Mouse (Mus musculus) embryonic facial prominence, embryonic 11.5 days (tissue): ENCODE measurements around the gene Plekha3. TPM values are rescaled to one million over a fixed set of nuclear protein-coding genes. Genes with fewer than 3 reads are reported as not detected.
A peak's percentile ranks its signal among the peaks of the same experiment; 100 is the strongest.

Source experiments
- ATAC-seq: fragments of 200-750 bp; cut with Nextera tagmentation; replicated peaks from 2 replicates; pipeline ENCODE4 v1.8.0; 2017; ENCODE audit warnings: low read depth; ENCODE audit not compliant: insufficient number of reproducible peaks, low FRiP score, low TSS enrichment
- DNase-seq: peaks from one replicate; pipeline ENCODE4 v3.0.0-alpha.2; 2015; ENCODE audit warnings: low spot score
- H3K27ac ChIP-seq: fragments of 300-500 bp; sonication (generic); replicated peaks from 2 replicates; pipeline ENCODE4 v1.5.1; 2014; ENCODE audit warnings: mild to moderate bottlenecking, low read depth, low read length, control low read depth
- H3K27me3 ChIP-seq: fragments of 300-500 bp; sonication (generic); 2 replicates; pipeline ENCODE4 v1.6.1; 2014; ENCODE audit warnings: mild to moderate bottlenecking, low read length, moderate library complexity, mixed read lengths; ENCODE audit not compliant: control insufficient read depth, insufficient read depth
- H3K36me3 ChIP-seq: fragments of 300-500 bp; sonication (generic); replicated peaks from 2 replicates; pipeline ENCODE4 v1.6.1; 2014; ENCODE audit warnings: low read depth, mild to moderate bottlenecking, low read length, moderate library complexity, mixed read lengths; ENCODE audit not compliant: control insufficient read depth, insufficient read depth
- H3K4me1 ChIP-seq: fragments of 300-500 bp; sonication (generic); 2 replicates; pipeline ENCODE4 v1.6.1; 2014; ENCODE audit warnings: low read length, mixed read lengths; ENCODE audit not compliant: control insufficient read depth, insufficient read depth
- H3K4me2 ChIP-seq: fragments of 300-500 bp; sonication (generic); 2 replicates; pipeline ENCODE4 v1.6.1; 2014; ENCODE audit warnings: low read depth, mild to moderate bottlenecking, control low read depth, low read length, moderate library complexity
- H3K4me3 ChIP-seq: fragments of 300-500 bp; sonication (generic); 2 replicates; pipeline ENCODE4 v1.5.1; 2014; ENCODE audit warnings: low read depth, low read length, control low read depth
- H3K9ac ChIP-seq: fragments of 300-500 bp; sonication (generic); replicated peaks from 2 replicates; pipeline ENCODE4 v1.6.1; 2014; ENCODE audit warnings: mild to moderate bottlenecking, control low read depth, low read length
- H3K9me3 ChIP-seq: fragments of 300-500 bp; sonication (generic); replicated peaks from 2 replicates; pipeline ENCODE4 v1.6.1; 2016; ENCODE audit warnings: mild to moderate bottlenecking, low read length, inconsistent platforms, mixed read lengths; ENCODE audit not compliant: control insufficient read depth
- whole genome bisulfite sequencing: fragments of 180-500 bp; shearing (Covaris S2); extraction: QIAGEN DNeasy Blood & Tissue Kit; methylation state at CpG from one replicate; pipeline ENCODE4 v1.1.7; 2014; 5-methylcytosine and 5-hydroxymethylcytosine counted together
- polyA plus RNA-seq: library from polyadenylated mRNA; unstranded; fragments of >200 nt; fragmentation: Nextera tagmentation; extraction: Ambion mirVana; gene quantifications from 2 replicates; pipeline ENCODE4 v1.2.1, GENCODE M21; 2014

Plekha3 gene
- polyA plus RNA-seq, 1 experiment from 2014 or later = 15.6 TPM

DNA sequence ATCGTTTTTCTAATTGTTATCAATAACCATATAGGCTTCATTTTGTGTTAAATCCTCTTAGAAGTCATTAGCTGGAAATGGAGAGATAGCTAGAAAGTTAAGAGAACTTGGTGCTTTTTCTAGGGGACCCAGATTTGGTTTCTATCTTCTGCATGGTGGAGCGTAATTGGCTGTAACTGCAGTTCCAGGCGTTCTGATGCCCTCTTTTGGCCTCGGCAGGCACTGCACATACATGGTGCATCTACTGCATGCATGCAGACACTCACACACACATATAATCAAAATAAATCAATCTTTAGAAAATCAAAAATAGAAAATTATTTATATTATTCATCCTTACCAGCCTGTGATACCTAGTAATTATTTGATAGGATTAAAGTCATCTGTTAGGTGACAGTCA, 22.0 kb upstream of the Plekha3 start:
- 93% methylated on average over 4 of the region's 4 CpGs for WGBS
- no peak for DNase-seq
- H3K4me2 ChIP-seq = no peak overlapping the region

DNA sequence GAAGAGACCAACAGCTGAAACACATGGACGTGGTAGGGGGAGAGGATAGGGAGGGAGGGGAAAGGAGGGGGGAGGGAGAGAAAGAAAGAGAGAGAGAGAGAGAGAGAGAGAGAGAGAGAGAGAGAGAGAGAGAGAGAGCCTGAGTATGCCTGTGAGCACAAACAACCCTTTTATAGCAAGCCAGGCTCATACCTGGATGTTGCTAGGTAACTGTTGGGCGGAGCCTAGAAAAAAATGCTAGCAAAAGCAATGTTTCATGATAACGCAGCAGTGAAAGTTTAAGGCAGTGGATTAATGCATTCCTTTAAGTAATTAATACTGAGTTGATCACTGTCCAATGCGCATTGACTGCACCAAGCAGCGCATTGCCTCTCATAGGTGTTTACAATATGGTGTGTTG, 20.4 kb upstream of the Plekha3 start:
- H3K4me1 ChIP-seq = no peaks in the 10 kb centered on the region
- no peak overlapping the region for H3K4me3 ChIP-seq
- 82% methylated on average over 5 of the region's 5 CpGs for WGBS
- no peaks in the 10 kb centered on the region for H3K9me3 ChIP-seq
- no peaks in the 10 kb centered on the region for H3K36me3 ChIP-seq
- no peak overlapping the region for H3K9ac ChIP-seq
- H3K4me2 ChIP-seq = no peak overlapping the region
- H3K27ac ChIP-seq = no peak overlapping the region
- no peaks in the 10 kb centered on the region for H3K27me3 ChIP-seq
- DNase-seq = no peak
- no peak for ATAC-seq

More for the DNA sequence above, 22.0 kb upstream of the Plekha3 start:
- H3K4me3 ChIP-seq = no peak overlapping the region
- ATAC-seq = no peak
- H3K9ac ChIP-seq = no peak overlapping the region
- no peaks in the 10 kb centered on the region for H3K9me3 ChIP-seq
- no peaks in the 10 kb centered on the region for H3K36me3 ChIP-seq
- H3K27ac ChIP-seq = no peak overlapping the region
- H3K27me3 ChIP-seq = no peaks in the 10 kb centered on the region
- no peaks in the 10 kb centered on the region for H3K4me1 ChIP-seq

DNA sequence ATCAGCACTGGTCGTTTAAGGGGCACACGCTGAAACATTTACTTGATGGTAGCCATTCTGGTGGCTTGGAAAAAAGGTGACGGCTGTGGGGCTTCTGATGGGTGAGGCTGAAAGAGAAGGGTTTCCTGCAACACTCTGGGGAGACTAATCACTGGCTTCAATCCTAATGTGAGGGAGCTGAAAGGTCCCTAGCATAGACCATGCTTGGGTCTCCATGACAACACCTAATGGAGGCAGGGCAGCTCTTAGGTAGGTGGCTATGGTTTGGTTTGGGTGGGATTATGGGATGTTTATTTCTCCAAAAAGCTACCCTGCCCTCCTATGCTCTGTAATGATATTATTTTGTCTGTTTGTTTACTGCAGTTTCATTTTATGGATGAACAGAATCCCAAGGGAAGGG, 19.6 kb upstream of the Plekha3 start:
- ATAC-seq (no peak), DNase-seq (no peak)
- Histone ChIP-seq H3K4me3 (no peak overlapping the region), H3K9ac (no peak overlapping the region), H3K36me3 (no peaks in the 10 kb centered on the region), H3K27ac (no peak overlapping the region), H3K27me3 (no peaks in the 10 kb centered on the region), H3K9me3 (no peaks in the 10 kb centered on the region), H3K4me2 (no peak overlapping the region), H3K4me1 (no peaks in the 10 kb centered on the region)
- 74% methylated on average over 3 of the region's 3 CpGs for WGBS

DNA sequence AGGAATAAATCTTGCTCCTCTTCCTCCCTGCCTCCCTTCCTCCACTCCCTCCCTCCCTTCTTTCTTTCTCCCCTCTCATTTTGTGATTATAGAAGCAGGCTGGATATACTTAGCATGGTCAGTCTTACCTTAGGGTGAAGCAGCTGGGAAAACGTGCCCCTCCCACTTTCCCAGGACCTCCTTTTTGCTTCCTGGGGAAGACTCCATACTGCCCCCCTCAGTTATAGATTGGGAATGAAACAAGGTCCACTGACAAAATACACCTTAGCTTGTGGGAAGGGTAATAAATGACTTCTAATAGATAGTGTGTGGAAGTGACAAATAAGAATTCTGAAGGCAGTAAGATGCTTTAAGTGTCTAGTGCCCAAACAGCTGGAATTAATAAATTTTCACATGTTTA, 19.1 kb upstream of the Plekha3 start:
- Histone ChIP-seq H3K9ac (no peak overlapping the region), H3K4me1 (no peaks in the 10 kb centered on the region), H3K4me3 (no peak overlapping the region), H3K4me2 (no peak overlapping the region), H3K36me3 (no peaks in the 10 kb centered on the region), H3K27ac (no peak overlapping the region), H3K27me3 (no peaks in the 10 kb centered on the region), H3K9me3 (no peaks in the 10 kb centered on the region)
- DNase-seq (peak; percentile 42), ATAC-seq (no peak)
- 26% methylated on average over 1 of the region's 1 CpGs for WGBS

DNA sequence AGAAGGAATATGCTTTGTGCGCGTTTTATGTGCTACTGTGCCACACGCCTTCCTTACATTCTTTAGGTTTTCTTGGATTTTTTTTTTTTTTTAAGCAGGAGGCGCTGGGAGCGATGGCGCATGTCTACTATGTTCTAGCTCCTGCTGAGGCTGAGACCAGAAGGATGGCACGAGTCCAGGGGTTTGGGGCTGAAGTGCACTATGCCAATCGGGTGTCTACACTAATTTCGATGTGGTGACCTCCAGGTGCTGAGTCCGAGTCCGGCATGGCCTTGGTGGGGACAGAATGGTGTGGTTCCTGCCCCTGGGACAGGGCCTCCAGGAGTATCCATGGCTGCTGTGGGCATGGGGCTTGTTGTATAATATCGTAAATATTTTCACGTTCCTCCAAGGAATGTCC, 16.5 kb upstream of the Plekha3 start:
- WGBS = 82% methylated on average over 13 of the region's 13 CpGs
- no peak overlapping the region for H3K4me2 ChIP-seq
- ATAC-seq (no peak), DNase-seq (no peak)
- no peaks in the 10 kb centered on the region for H3K4me1 ChIP-seq
- no peak overlapping the region for H3K27ac ChIP-seq
- H3K9me3 ChIP-seq = no peaks in the 10 kb centered on the region
- no peak overlapping the region for H3K9ac ChIP-seq
- no peak overlapping the region for H3K4me3 ChIP-seq
- H3K27me3 ChIP-seq = no peaks in the 10 kb centered on the region
- peaks cover 4% of the 10 kb centered on the region; the same call in 1 of the 2 replicates for H3K36me3 ChIP-seq

DNA sequence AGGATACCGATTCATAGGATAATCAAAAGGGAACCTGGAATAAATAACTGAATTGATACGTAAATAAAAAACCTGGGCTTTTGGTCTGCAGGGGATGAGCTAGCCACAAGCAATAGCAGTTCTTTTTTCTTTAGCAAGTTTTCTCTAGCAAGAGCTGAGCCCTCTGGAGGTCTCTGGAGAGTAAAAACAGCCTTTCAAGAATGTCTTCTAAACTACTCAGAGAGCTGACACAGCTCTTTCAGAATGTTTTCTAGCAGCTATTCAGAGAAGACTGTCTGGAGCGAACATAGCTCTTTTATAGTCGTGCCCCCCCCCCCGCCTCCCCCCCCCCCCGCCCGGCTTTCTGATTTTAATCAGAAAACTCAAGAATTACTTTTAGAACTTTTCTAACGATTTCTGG, 15.7 kb upstream of the Plekha3 start:
- ATAC-seq = no peak

DNA sequence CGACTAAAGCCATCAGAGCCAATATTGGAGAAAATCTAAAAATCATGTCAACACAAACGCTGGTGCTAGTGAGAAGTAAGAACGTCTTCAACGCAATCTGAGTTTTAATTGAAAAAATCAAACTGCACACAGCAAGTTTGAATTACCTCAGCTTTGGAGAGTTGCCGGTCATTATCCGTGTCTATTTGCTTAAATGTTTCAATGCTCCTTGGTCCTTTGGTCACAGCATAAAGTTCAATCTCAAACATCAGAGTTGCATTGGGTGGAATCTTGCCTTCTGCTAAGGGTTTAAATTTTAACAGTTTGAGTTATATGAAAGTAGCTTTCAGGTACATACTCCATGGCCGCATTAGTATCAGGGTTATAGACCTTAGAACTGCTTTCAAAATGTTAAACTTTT, 9.6 kb upstream of the Plekha3 start:
- H3K4me2 ChIP-seq = no peak overlapping the region
- no peak overlapping the region for H3K4me3 ChIP-seq
- no peaks in the 10 kb centered on the region for H3K27me3 ChIP-seq
- H3K9ac ChIP-seq = no peak overlapping the region
- H3K36me3 ChIP-seq = peaks cover 4% of the 10 kb centered on the region; the same call in 1 of the 2 replicates
- no peak overlapping the region for H3K27ac ChIP-seq
- WGBS = 93% methylated on average over 7 of the region's 7 CpGs
- DNase-seq (no peak), ATAC-seq (no peak)
- H3K9me3 ChIP-seq = no peaks in the 10 kb centered on the region
- H3K4me1 ChIP-seq = no peaks in the 10 kb centered on the region

More for the DNA sequence above, 15.7 kb upstream of the Plekha3 start:
- H3K4me3 ChIP-seq = no peak overlapping the region
- H3K9ac ChIP-seq = no peak overlapping the region
- DNase-seq = no peak
- H3K4me2 ChIP-seq = no peak overlapping the region
- H3K36me3 ChIP-seq = peaks cover 4% of the 10 kb centered on the region; the same call in 1 of the 2 replicates
- 57% methylated on average over 5 of the region's 8 CpGs for WGBS
- no peak overlapping the region for H3K27ac ChIP-seq
- H3K4me1 ChIP-seq = no peaks in the 10 kb centered on the region
- no peaks in the 10 kb centered on the region for H3K9me3 ChIP-seq
- H3K27me3 ChIP-seq = no peaks in the 10 kb centered on the region

DNA sequence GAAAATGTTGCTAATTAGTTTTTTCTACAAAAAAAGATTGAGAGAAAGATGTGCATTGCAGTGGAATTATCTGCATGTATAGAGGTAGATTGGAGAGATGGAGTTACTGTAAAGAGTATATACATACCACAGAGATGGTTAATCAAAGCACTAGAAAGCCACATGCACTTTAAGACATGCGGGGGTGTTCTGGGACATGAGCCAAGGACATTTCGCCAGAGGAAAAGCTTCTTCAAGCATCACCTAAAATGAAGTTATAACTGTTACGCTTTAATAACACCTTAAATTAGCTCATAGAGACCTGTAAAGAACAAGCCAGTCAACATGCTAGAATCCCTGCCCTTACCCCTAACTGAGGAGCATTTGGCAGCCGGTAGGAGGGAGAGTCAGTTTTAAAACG, 7.9 kb upstream of the Plekha3 start:
- Histone ChIP-seq H3K4me2 (no peak overlapping the region), H3K9ac (no peak overlapping the region), H3K36me3 (no peaks in the 10 kb centered on the region; the same call in 1 of the 2 replicates), H3K4me1 (no peaks in the 10 kb centered on the region), H3K9me3 (no peaks in the 10 kb centered on the region), H3K27ac (no peak overlapping the region), H3K4me3 (no peak overlapping the region), H3K27me3 (no peaks in the 10 kb centered on the region)
- WGBS = 90% methylated on average over 5 of the region's 5 CpGs
- no peak for DNase-seq
- no peak for ATAC-seq
